Mouse (Mus musculus) hindbrain, embryonic 16.5 days (tissue): ENCODE data around the gene Gfi1b. TPM values are rescaled to one million over a fixed set of nuclear protein-coding genes. Genes with fewer than 3 reads are reported as not detected.

Experiments
- ATAC-seq: fragments of 200-750 bp; cut with Nextera tagmentation; 2 replicates; pipeline ENCODE4 v1.8.0; 2017; ENCODE audit warnings: moderate TSS enrichment, moderate library complexity
- H3K27ac ChIP-seq: fragments of 300-500 bp; sonication (generic); 2 replicates; pipeline ENCODE4 v1.5.1; 2014; ENCODE audit warnings: low read depth, mild to moderate bottlenecking, control low read depth, low read length, moderate library complexity
- H3K27me3 ChIP-seq: fragments of 300-500 bp; sonication (generic); replicated peaks from 2 replicates; pipeline ENCODE4 v1.6.1; 2014; ENCODE audit warnings: low read length; ENCODE audit not compliant: control insufficient read depth, insufficient read depth
- H3K36me3 ChIP-seq: fragments of 300-500 bp; sonication (generic); 2 replicates; pipeline ENCODE4 v1.6.1; 2014; ENCODE audit warnings: mild to moderate bottlenecking, low read length, moderate library complexity, mixed read lengths; ENCODE audit not compliant: control insufficient read depth, insufficient read depth
- H3K4me1 ChIP-seq: fragments of 300-500 bp; sonication (generic); 2 replicates; pipeline ENCODE4 v1.6.1; 2014; ENCODE audit warnings: low read depth, low read length; ENCODE audit not compliant: control insufficient read depth, insufficient read depth
- H3K4me2 ChIP-seq: fragments of 300-500 bp; sonication (generic); 2 replicates; pipeline ENCODE4 v1.6.1; 2014; ENCODE audit warnings: mild to moderate bottlenecking, low read length, control low read depth, moderate library complexity
- H3K4me3 ChIP-seq: fragments of 300-500 bp; sonication (generic); 2 replicates; pipeline ENCODE4 v1.5.1; 2014; ENCODE audit warnings: mild to moderate bottlenecking, low read length, control low read depth, moderate library complexity
- H3K9ac ChIP-seq: fragments of 300-500 bp; sonication (generic); 2 replicates; pipeline ENCODE4 v1.6.1; 2014; ENCODE audit warnings: low read depth, mild to moderate bottlenecking, control low read depth, low read length, moderate library complexity
- H3K9me3 ChIP-seq: fragments of 300-500 bp; sonication (generic); 2 replicates; pipeline ENCODE4 v1.6.1; 2014; ENCODE audit warnings: mild to moderate bottlenecking, low read length, moderate library complexity; ENCODE audit not compliant: control insufficient read depth
- WGBS: fragments of 180-500 bp; shearing (Covaris S2); extraction: QIAGEN DNeasy Blood & Tissue Kit; methylation state at CpG from one replicate; pipeline ENCODE4 v1.1.7; 2014; 5-methylcytosine and 5-hydroxymethylcytosine counted together
- polyA plus RNA-seq: library from polyadenylated mRNA; unstranded; fragments of >200 nt; fragmentation: Nextera tagmentation; extraction: Ambion mirVana; gene quantifications from 2 replicates; pipeline ENCODE4 v1.2.1, GENCODE M21; 2015

Gene Gfi1b
- polyA plus RNA-seq, 1 experiment from 2014 or later = not detected

- no peak for ATAC-seq
- no peaks in the 10 kb centered on the region for H3K4me1 ChIP-seq
- WGBS = 34% methylated on average over 4 of the region's 4 CpGs
Measured at GRCm38 (mm10) chr2:28629911-28630381, 8.2 kb upstream of the Gfi1b start.

GRCm38 (mm10) chr2:28628053-28628452, 6.3 kb upstream of the Gfi1b start:
- Histone ChIP-seq H3K27ac (no peak overlapping the region), H3K9ac (no peak overlapping the region), H3K4me3 (no peak overlapping the region), H3K4me2 (no peak overlapping the region), H3K4me1 (no peaks in the 10 kb centered on the region), H3K9me3 (no peaks in the 10 kb centered on the region), H3K27me3 (no peaks in the 10 kb centered on the region), H3K36me3 (no peaks in the 10 kb centered on the region)
- WGBS = 62% methylated on average over 2 of the region's 2 CpGs
- no peak for ATAC-seq

More at GRCm38 (mm10) chr2:28629911-28630381, 8.2 kb upstream of the Gfi1b start:
- Histone ChIP-seq H3K9ac (no peak overlapping the region), H3K36me3 (no peaks in the 10 kb centered on the region), H3K27ac (no peak overlapping the region), H3K4me3 (no peak overlapping the region), H3K4me2 (no peak overlapping the region), H3K9me3 (no peaks in the 10 kb centered on the region), H3K27me3 (no peaks in the 10 kb centered on the region)

- H3K36me3 ChIP-seq = no peaks in the 10 kb centered on the region
- WGBS = 82% methylated on average over 3 of the region's 3 CpGs
- no peak overlapping the region for H3K27ac ChIP-seq
- no peak for ATAC-seq
- H3K9me3 ChIP-seq = no peaks in the 10 kb centered on the region
- peaks cover 3% of the 10 kb centered on the region for H3K27me3 ChIP-seq
- no peaks in the 10 kb centered on the region for H3K4me1 ChIP-seq
- H3K9ac ChIP-seq = no peak overlapping the region
- no peak overlapping the region for H3K4me2 ChIP-seq
- no peak overlapping the region for H3K4me3 ChIP-seq
Measured at GRCm38 (mm10) chr2:28626038-28626437, 4.3 kb upstream of the Gfi1b start.

- WGBS = 81% methylated on average over 3 of the region's 3 CpGs
Measured at GRCm38 (mm10) chr2:28624870-28625269, 3.1 kb upstream of the Gfi1b start.

GRCm38 (mm10) chr2:28622521-28623124, 841 bp upstream of the Gfi1b start:
- no peak for ATAC-seq
- H3K4me2 ChIP-seq = no peak overlapping the region
- H3K4me3 ChIP-seq = no peak overlapping the region
- H3K27me3 ChIP-seq = peaks cover 6% of the 10 kb centered on the region
- no peaks in the 10 kb centered on the region for H3K36me3 ChIP-seq
- no peaks in the 10 kb centered on the region for H3K9me3 ChIP-seq
- no peak overlapping the region for H3K27ac ChIP-seq
- 21% methylated on average over 10 of the region's 10 CpGs for WGBS
- H3K4me1 ChIP-seq = no peaks in the 10 kb centered on the region
- H3K9ac ChIP-seq = no peak overlapping the region

More at GRCm38 (mm10) chr2:28624870-28625269, 3.1 kb upstream of the Gfi1b start:
- H3K9ac ChIP-seq = no peak overlapping the region
- ATAC-seq = no peak
- H3K27ac ChIP-seq = no peak overlapping the region
- no peaks in the 10 kb centered on the region for H3K36me3 ChIP-seq
- H3K27me3 ChIP-seq = peaks cover 6% of the 10 kb centered on the region
- no peak overlapping the region for H3K4me3 ChIP-seq
- no peak overlapping the region for H3K4me2 ChIP-seq
- no peaks in the 10 kb centered on the region for H3K4me1 ChIP-seq
- no peaks in the 10 kb centered on the region for H3K9me3 ChIP-seq

GRCm38 (mm10) chr2:28621111-28621510, 671 bp downstream of the Gfi1b start:
- H3K4me1 ChIP-seq = no peaks in the 10 kb centered on the region
- no peak overlapping the region for H3K27ac ChIP-seq
- no peak overlapping the region for H3K4me3 ChIP-seq
- no peak overlapping the region for H3K9ac ChIP-seq
- no peak overlapping the region for H3K4me2 ChIP-seq
- no peaks in the 10 kb centered on the region for H3K9me3 ChIP-seq
- 39% methylated on average over 2 of the region's 2 CpGs for WGBS
- H3K36me3 ChIP-seq = no peaks in the 10 kb centered on the region
- no peak for ATAC-seq
- H3K27me3 ChIP-seq = peaks cover 6% of the 10 kb centered on the region

- peaks cover 6% of the 10 kb centered on the region for H3K27me3 ChIP-seq
- H3K9ac ChIP-seq = no peak overlapping the region
- H3K4me3 ChIP-seq = no peak overlapping the region
- no peak overlapping the region for H3K4me2 ChIP-seq
- H3K9me3 ChIP-seq = no peaks in the 10 kb centered on the region
- H3K27ac ChIP-seq = no peak overlapping the region
- no peak for ATAC-seq
- WGBS = 60% methylated on average over 10 of the region's 10 CpGs
- no peaks in the 10 kb centered on the region for H3K4me1 ChIP-seq
- no peaks in the 10 kb centered on the region for H3K36me3 ChIP-seq
Measured at GRCm38 (mm10) chr2:28620522-28620921, 1.3 kb downstream of the Gfi1b start.

- H3K36me3 ChIP-seq = no peaks in the 10 kb centered on the region
- WGBS = 82% methylated on average over 6 of the region's 6 CpGs
- H3K4me2 ChIP-seq = no peak overlapping the region
- ATAC-seq = no peak
- no peaks in the 10 kb centered on the region for H3K9me3 ChIP-seq
- no peak overlapping the region for H3K4me3 ChIP-seq
- H3K27me3 ChIP-seq = peaks cover 6% of the 10 kb centered on the region
- no peaks in the 10 kb centered on the region for H3K4me1 ChIP-seq
- H3K9ac ChIP-seq = no peak overlapping the region
- no peak overlapping the region for H3K27ac ChIP-seq
Measured at GRCm38 (mm10) chr2:28619369-28619768, 2.4 kb downstream of the Gfi1b start.

- 86% methylated on average over 6 of the region's 6 CpGs for WGBS
- no peaks in the 10 kb centered on the region for H3K9me3 ChIP-seq
- no peak overlapping the region for H3K9ac ChIP-seq
- no peak overlapping the region for H3K27ac ChIP-seq
- ATAC-seq = no peak
- no peak overlapping the region for H3K4me2 ChIP-seq
- H3K4me1 ChIP-seq = no peaks in the 10 kb centered on the region
- peaks cover 6% of the 10 kb centered on the region for H3K27me3 ChIP-seq
- H3K36me3 ChIP-seq = no peaks in the 10 kb centered on the region
- no peak overlapping the region for H3K4me3 ChIP-seq
Measured at GRCm38 (mm10) chr2:28618777-28619336, 2.9 kb downstream of the Gfi1b start.
